Mouse (Mus musculus) liver, embryonic 14.5 days (tissue): Measurements from ENCODE around the gene Nme6. TPM values are rescaled to one million over a fixed set of nuclear protein-coding genes. Genes with fewer than 3 reads are reported as not detected.

Experiments
- ATAC-seq: fragments of 200-750 bp; cut with Nextera tagmentation; 2 replicates; pipeline ENCODE4 v1.8.0; 2017; ENCODE audit warnings: moderate number of reproducible peaks, mild to moderate bottlenecking, moderate library complexity; ENCODE audit not compliant: insufficient read depth
- DNase-seq, 3 experiments: peaks; one replicate each; pipeline ENCODE4 v3.0.0-alpha.2; 2012 to 2013; ENCODE audit warnings: low read depth in 3 of 3, low spot score in 3 of 3
- H3K27ac ChIP-seq: fragments of 300-500 bp; sonication (generic); 2 replicates; pipeline ENCODE4 v1.5.1; 2014; ENCODE audit warnings: moderate library complexity, mild to moderate bottlenecking, control low read depth, inconsistent platforms
- H3K27me3 ChIP-seq: fragments of 300-500 bp; sonication (generic); 2 replicates; pipeline ENCODE4 v1.6.1; 2014; ENCODE audit warnings: mild to moderate bottlenecking, low read length, moderate library complexity; ENCODE audit not compliant: control insufficient read depth, insufficient read depth
- H3K36me3 ChIP-seq: fragments of 300-500 bp; sonication (generic); replicated peaks from 2 replicates; pipeline ENCODE4 v1.6.1; 2014; ENCODE audit warnings: low read depth; ENCODE audit not compliant: control insufficient read depth, insufficient read depth
- H3K4me1 ChIP-seq, 2 experiments: fragments of 200-500 bp in 1 of 2; fragments of 300-500 bp in 1 of 2; sonication (generic) in 1 of 2; replicated peaks; 2 replicates each; pipeline ENCODE4 v1.6.1; 2012 to 2014; ENCODE audit warnings: antibody characterized with exemption in 1 of 2, inconsistent platforms in 1 of 2, low read length in 1 of 2; ENCODE audit not compliant: control insufficient read depth in 2 of 2, insufficient read depth in 2 of 2
- H3K4me2 ChIP-seq: fragments of 300-500 bp; sonication (generic); 2 replicates; pipeline ENCODE4 v1.6.1; 2014; ENCODE audit warnings: low read depth, mild to moderate bottlenecking, control low read depth, moderate library complexity
- H3K4me3 ChIP-seq, 2 experiments: fragments of 200-500 bp in 1 of 2; fragments of 300-500 bp in 1 of 2; sonication (generic) in 1 of 2; 2 replicates each; pipeline ENCODE4 v1.5.1; 2012 to 2014; ENCODE audit warnings: low read depth in 2 of 2, low read length in 2 of 2, mild to moderate bottlenecking in 2 of 2, control low read depth in 1 of 2, inconsistent platforms in 1 of 2, moderate library complexity in 1 of 2; ENCODE audit not compliant: insufficient read depth in 1 of 2
- H3K9ac ChIP-seq: fragments of 300-500 bp; sonication (generic); replicated peaks from 2 replicates; pipeline ENCODE4 v1.6.1; 2014; ENCODE audit warnings: mild to moderate bottlenecking, control low read depth, moderate library complexity
- H3K9me3 ChIP-seq: fragments of 300-500 bp; sonication (generic); 2 replicates; pipeline ENCODE4 v1.6.1; 2016; ENCODE audit warnings: low read length, mixed read lengths; ENCODE audit not compliant: control insufficient read depth
- CTCF ChIP-seq: IDR thresholded peaks from 2 replicates; pipeline ENCODE4 v1.5.1; 2016; ENCODE audit warnings: antibody characterized with exemption, low read depth, control low read depth
- EP300 ChIP-seq: IDR thresholded peaks from 2 replicates; pipeline ENCODE4 v1.6.1; 2016; ENCODE audit warnings: antibody characterized with exemption, low read depth
- WGBS: fragments of 180-500 bp; shearing (Covaris S2); extraction: QIAGEN DNeasy Blood & Tissue Kit; methylation state at CpG from one replicate; pipeline ENCODE4 v1.1.7; 2014; ENCODE audit not compliant: insufficient replicate concordance; 5-methylcytosine and 5-hydroxymethylcytosine counted together
- polyA plus RNA-seq, 2 experiments: library from polyadenylated mRNA; depleted of rRNA in 1 of 2; stranded (reverse) in 1 of 2; unstranded in 1 of 2; fragments of >200 nt; fragmentation: Nextera tagmentation in 1 of 2; extraction: Ambion mirVana in 1 of 2; gene quantifications; 2 replicates each; pipeline versions ENCODE4 v1.2.1 to v1.2.3; 2012 to 2014

The Nme6 gene
- polyA plus RNA-seq, 2 experiments = 34.0 to 54.6 TPM

DNA sequence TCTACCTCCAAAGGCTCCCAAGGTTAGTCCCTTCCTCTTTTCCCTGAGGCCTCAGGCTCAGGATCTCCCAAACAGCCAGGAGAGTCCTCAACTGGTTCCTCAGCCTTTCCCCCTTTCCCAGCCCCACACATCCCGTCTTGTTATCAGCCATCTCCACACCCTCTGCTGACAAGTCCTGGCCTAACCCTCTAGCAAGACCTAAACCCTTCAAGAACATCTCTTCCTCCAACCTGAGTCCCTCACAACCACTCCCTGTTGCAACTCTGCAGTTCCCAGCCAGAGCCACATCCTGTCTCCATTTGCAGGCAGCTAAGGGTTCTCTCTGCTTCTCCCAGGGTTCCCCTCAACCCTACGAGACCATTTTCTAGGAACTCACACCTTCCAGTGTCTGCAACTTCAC is 33.7 kb downstream of the Nme6 start:
- H3K27me3 ChIP-seq = no peaks in the 10 kb centered on the region
- ATAC-seq (peak; percentile 22; the same call in 1 of the 2 replicates), DNase-seq (no peak)
- no peaks in the 10 kb centered on the region for H3K36me3 ChIP-seq
- no peak for TF ChIP-seq EP300
- TF ChIP-seq CTCF = no peak
- no peak overlapping the region for H3K9ac ChIP-seq
- H3K4me3 ChIP-seq = no peak overlapping the region
- H3K27ac ChIP-seq = no peak overlapping the region
- no peak overlapping the region for H3K4me2 ChIP-seq
- H3K4me1 ChIP-seq = peaks cover 4 to 26% of the 10 kb centered on the region in 2 experiments
- H3K9me3 ChIP-seq = no peaks in the 10 kb centered on the region
- WGBS = 15% methylated on average over 2 of the region's 2 CpGs

GRCm38 (mm10) chr9:109870983-109871572 is 38.5 kb downstream of the Nme6 start:
- H3K4me2 ChIP-seq = peak overlapping the region; percentile 7; the same call in 1 of the 2 replicates
- H3K9ac ChIP-seq = no peak overlapping the region
- H3K27me3 ChIP-seq = no peaks in the 10 kb centered on the region
- DNase-seq (no peak), ATAC-seq (no peak)
- TF ChIP-seq CTCF (no peak), EP300 (no peak)
- H3K27ac ChIP-seq = no peak overlapping the region
- H3K4me3 ChIP-seq = no peak overlapping the region
- WGBS = 14% methylated on average over 6 of the region's 6 CpGs
- no peaks in the 10 kb centered on the region for H3K36me3 ChIP-seq
- H3K9me3 ChIP-seq = no peaks in the 10 kb centered on the region
- H3K4me1 ChIP-seq = peaks cover 4 to 21% of the 10 kb centered on the region in 2 experiments

DNA sequence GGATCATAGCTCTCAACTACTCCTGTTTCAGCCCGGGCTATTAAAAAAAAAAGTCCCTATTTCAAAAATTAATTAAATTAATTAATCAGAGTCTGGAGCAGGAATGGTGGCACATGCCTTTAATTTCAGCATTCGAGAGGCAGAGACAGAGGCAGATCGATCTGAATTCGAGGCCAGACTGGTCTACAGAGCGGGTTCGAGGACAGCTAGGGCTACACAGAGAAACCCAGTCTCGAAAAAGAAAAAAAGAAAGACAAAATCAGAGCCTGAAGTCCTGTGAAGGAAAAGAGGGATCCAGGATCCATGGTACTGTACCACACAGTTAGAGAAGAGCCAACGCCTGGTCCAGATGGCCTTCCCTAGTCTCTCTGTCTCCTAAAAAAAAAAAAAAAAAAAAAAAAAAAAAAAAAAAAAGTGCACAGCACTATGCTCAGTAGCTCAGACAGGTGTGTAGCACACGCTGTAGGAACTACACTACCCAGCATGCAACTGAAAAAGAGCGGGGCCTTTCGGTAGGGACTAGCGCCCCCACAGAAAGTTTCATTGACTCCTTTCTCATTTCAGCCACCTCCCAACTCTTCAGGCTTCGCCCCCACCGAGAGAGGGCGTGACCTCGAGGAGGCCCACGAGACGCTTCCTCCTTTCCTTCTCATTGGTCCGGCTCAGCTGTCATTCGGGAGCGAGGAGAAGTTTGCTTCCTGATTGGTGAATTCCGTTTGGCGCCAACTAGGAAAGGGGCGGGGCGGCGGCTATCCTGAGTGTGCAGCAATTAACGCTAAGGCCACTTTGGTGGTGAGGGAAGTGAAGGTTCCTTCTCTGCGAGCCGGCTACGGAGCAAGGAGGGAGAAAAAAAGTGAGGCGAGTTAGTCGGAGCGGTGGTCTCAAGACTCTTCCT is 42.5 kb downstream of the Nme6 start, which contains the start of gene Cdc25a:
Cdc25a (plus strand) TSS at position 783 of the 895 bp plus-strand sequence.
- no peaks in the 10 kb centered on the region for H3K27me3 ChIP-seq
- TF ChIP-seq EP300 (no peak), CTCF (peak; percentile 75)
- H3K36me3 ChIP-seq = peaks cover 25% of the 10 kb centered on the region
- DNase-seq (peak; percentile 99 to 100 (median 100)), ATAC-seq (peak; percentile 88)
- H3K4me2 ChIP-seq = peak within 1 kb of the TSS; percentile 86
- 3% methylated on average over 33 of the region's 33 CpGs for WGBS
- peak within 1 kb of the TSS; percentile 72 to 93 for H3K4me3 ChIP-seq
- peaks cover 4 to 24% of the 10 kb centered on the region in 2 experiments for H3K4me1 ChIP-seq
- peak within 1 kb of the TSS; percentile 32 for H3K27ac ChIP-seq
- peak within 1 kb of the TSS; percentile 96 for H3K9ac ChIP-seq
- no peaks in the 10 kb centered on the region for H3K9me3 ChIP-seq

DNA sequence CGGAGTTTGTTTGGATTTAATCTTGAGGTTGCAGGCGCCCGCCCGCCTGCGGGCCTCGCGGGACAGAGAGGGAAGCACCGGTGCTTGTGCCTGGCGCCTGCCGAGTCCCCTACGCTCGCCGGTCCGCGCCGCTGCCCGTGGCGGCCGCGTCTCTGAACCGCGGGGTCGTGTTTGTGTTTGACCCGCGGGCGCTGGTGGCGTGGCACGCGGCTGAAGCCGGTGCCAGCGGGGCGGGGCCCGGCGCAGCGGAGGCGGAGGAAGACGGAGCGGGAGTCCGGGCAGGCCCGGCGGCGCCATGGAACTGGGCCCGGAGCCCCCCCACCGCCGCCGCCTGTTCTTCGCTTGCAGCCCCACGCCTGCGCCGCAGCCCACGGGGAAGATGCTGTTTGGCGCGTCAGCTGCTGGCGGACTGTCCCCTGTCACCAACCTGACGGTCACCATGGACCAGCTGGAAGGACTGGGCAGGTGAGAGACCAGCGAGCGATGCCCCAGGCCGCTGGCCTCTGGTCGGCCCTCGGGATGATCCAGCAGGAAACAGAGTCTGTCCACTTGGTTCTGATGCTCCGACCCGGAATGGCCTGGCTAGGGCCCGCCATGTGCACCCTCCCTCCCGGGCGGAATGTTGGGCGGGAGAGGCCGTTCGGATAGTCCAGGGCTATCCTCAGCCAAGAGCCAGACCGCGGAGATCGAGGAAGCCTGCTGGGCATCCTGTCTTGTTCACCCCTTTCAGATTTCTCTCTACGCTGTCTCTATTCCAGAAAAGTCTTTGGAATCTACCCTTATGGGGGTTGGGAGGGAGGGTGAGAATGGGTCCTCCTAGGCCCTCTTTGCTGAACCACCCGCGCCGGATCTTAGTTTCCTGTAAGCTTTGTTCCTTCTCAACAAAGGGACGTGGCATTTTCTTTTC is 43.4 kb downstream of the Nme6 start:
- H3K4me1 ChIP-seq = peaks cover 3 to 19% of the 10 kb centered on the region in 2 experiments
- ATAC-seq (peak; percentile 79), DNase-seq (no peak)
- H3K36me3 ChIP-seq = peaks cover 34% of the 10 kb centered on the region
- H3K27ac ChIP-seq = peak overlapping the region; percentile 32
- no peak for TF ChIP-seq CTCF
- no peak for TF ChIP-seq EP300
- peak overlapping the region; percentile 86 for H3K4me2 ChIP-seq
- WGBS = under 1% methylated on average over 58 of the region's 76 CpGs
- H3K9me3 ChIP-seq = no peaks in the 10 kb centered on the region
- no peaks in the 10 kb centered on the region for H3K27me3 ChIP-seq
- H3K4me3 ChIP-seq = peak overlapping the region; percentile 72 to 93
- H3K9ac ChIP-seq = peak overlapping the region; percentile 96
